Mouse (Mus musculus) left cerebral cortex, postnatal 14 days (tissue): ENCODE results near the gene Col25a1. TPM values are rescaled to one million over a fixed set of nuclear protein-coding genes. Genes with fewer than 3 reads are reported as not detected.
A peak's percentile ranks its signal among the peaks of the same experiment; 100 is the strongest.

Experiments used
- DNase-seq, 2 experiments: peaks; one replicate each; pipeline ENCODE4 v3.0.0; 2021 to 2022; ENCODE audit warnings: low spot score in 2 of 2, mixed read lengths in 1 of 2
- intact Hi-C: fragments of 180-260 bp; cut with DNase I; formaldehyde crosslinking; loops from one replicate; pipeline ENCODE4 v1.15.1; 2025
- total RNA-seq, 2 experiments: library from RNA; stranded (reverse); gene quantifications; 2 replicates each; pipeline ENCODE4 v1.2.3; 2021

Gene Col25a1
- total RNA-seq, 2 experiments from 2014 or later, result 26.4 to 32.3 TPM

DNA sequence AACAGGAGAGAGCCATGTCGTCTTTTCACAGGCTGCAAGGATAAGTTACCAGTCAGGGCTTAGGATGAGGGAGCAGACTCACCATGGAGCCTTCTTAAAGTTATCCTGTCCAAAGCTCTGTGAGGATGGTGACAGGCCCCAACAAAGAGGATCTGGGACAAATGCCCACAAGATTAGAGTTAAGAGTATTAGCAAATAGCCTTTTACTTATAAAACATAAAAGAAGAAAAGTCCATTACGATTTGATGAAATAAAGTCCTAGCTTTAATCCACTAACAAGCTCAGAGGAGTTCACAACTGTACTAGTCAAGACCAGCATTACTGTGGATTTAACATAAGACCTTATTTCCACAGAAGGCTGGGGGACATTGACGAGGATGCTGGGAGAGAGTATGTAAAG lies 26.2 kb downstream of the Col25a1 start:
- intact Hi-C loops, result no loop called here
- DNase-seq, result no peak

DNA sequence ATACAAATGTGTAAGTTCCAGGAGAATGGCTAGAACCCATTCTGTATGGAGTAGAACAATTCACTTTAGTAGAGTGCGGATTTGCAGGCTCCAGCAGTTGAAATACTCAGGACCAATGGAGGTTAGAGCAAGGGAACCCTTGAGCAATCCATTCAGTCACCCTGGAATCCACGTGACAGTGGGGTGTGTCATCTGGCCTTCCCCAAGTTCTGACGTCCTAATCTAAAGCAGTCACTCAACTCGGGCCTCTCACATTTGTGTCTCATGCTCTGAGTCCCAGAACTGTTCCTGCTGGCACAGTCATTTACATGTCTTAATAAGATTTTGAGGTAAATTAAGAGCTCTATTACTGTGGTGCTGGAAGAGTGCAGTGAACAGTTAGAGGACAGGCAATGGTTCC lies 28.6 kb downstream of the Col25a1 start:
- intact Hi-C loops, result no loop called here
- DNase-seq, result no peak

DNA sequence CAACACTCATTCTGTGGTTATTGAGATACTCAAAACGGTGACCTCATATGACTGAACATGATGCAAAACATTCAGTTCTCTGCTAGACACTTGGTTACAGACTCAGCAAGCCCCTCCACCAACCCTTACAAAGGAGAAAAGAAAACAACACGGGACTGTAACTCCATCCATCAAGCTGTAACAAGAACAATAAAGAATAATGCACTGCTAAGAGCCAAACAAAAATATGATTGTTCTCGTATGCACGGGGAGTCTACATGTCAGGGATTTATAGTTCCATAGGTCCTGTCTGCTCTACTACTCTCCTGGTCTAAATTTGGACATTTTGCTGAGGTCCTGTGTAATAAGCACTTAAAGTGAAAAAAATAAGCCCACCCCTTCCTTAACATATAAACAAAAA lies 29.6 kb downstream of the Col25a1 start:
- intact Hi-C loops, result no loop called here

DNA sequence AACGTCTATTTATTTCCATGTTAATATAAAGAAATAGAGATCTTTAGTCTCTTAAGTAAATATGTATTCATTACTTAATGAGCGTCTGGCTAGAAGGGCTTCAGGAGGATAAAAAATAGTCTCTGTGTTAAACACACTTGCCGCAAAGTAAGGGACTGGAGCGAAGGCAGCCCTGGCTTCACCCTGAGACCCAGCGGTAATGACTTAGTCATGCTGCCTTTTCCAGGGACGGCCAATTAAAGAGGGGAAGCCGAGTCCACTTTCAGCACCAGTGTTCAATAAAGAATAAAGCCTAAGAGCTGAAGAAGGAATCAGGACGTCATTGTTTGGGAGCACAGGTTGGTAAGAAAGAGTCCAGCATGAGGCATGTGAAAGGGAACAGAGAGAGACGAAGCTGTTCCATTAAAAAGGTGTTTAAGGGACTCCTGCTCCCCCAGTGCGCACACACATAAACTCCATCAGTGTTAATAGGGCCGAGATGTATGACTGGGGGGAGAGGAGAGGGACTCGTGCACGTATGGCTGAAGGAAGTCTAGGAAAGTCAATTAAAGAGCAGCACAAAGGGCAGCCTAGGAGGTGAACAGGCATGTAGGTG lies 30.1 kb downstream of the Col25a1 start:
- intact Hi-C loops, result no loop called here
- no peak for DNase-seq

More for the DNA sequence above, 29.6 kb downstream of the Col25a1 start:
- DNase-seq, result no peak

DNA sequence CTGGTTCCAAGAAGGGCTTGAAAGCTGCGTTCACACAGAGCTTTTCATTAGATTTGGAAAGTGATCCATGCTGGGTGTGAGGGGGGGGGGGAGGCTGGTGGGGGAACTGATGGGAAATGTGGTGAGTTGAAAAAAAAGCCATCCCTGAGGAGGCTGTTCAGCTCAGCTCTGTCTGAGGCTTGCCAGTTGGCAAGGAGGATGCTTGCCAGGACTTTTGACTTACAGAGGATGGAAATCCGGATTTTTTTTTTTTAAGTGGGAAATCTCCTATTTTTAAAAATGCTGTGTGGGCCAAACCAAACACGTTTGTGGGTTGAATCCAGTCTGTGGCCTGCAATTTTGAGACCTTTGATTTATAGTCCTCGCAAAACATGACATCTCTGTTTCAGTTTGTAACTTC lies 35.6 kb downstream of the Col25a1 start:
- no peak for DNase-seq
- intact Hi-C loops, result no loop called here

DNA sequence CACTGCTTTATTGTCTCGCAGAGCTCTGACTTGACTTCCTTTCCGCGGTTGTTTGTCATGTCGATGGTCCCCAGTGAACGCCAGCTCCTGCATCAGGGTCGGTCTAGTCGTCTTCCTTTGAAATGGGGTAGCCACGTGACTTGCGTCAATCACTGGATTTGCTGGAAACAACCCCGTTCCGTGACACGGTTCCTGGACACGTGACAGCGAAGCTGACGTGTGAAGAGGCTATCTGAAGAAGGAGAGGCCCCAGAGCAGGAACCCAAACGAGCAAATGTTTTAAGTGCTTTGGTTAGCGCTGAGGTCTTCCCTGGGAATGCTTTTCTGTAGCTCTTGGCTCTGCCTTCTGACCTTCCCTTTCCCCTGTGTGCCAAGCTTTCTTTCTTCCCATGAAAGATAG lies 41.5 kb downstream of the Col25a1 start:
- intact Hi-C loops, result no loop called here
- DNase-seq, result no peak

DNA sequence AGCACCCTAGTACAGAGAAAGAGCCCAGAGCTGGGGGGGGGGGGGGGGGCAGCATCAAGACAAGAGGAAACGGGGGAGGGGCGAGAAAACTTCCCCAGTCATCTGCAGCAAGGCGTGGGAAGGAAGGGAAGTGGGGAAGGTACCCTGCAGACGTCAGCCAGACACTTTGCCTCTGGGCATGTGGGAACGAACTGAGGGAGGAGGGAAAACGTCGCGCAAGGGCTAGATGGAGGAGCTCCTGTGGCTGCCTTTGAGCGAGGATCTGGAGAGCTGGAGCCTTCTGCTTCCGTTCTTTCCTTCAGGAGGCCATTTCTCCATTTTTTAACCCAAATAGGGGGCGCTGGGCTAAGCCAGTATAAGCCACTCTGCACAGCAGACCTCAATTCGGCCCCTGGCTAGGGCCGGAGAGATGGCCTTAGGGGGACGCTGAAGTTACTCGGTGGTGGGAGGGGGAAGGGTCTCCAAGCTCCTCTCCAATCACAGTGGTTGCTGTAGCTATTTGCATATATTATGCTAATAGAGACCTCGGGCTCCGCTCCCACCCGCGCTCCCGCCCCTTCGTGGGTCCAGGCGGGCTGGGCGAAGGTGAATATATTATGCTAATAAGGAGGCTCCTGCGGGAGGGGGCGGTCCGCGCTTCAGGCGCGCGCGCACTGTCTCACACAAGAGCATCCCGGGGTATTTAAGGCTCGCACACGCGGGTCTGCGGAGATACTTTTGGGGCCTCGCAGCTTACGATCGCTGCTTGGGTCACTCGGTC lies 49.1 kb downstream of the Col25a1 start:
- peak; percentile 79 to 80 for DNase-seq
- intact Hi-C loops, result loop anchor here (2.0 to 5.0 kb wide), 2 partner anchors 394 to 512 kb away; no protein-coding TSS in a partner anchor

DNA sequence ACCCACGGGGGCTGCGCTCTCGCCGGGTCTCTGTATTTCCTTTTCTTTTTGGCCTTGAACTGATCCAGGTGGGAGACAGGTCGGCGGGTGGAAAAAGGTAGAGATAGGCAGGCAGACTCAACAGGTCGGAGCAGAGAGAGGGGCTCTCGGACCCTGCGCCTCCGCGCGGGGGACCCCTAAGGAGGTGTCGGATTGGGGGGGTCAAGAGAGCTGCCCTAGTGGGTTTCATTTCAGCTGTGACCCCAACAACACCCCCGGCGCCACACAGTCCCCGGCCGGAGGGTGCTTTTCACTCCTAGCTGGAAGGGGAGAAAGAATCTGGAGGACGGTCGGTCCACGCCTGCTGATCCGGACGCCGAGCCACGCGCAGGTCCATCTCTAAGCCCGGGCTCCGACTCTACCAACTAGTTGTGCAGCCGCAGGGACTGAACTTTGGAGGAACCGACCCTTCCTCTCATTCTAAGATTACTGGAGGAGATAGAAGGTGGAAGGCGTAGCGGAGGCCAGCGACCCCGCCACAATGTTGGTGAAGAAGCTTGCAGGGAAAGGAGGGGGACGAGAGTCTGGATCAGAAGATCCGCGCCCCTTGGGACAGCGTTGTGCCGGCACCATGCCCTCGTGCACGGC lies 49.8 kb downstream of the Col25a1 start:
- peak in 1 of 2 experiments; percentile 12 for DNase-seq
- intact Hi-C loops, result loop anchor here (2.0 to 5.0 kb wide), 2 partner anchors 394 to 511 kb away; no protein-coding TSS in a partner anchor

DNA sequence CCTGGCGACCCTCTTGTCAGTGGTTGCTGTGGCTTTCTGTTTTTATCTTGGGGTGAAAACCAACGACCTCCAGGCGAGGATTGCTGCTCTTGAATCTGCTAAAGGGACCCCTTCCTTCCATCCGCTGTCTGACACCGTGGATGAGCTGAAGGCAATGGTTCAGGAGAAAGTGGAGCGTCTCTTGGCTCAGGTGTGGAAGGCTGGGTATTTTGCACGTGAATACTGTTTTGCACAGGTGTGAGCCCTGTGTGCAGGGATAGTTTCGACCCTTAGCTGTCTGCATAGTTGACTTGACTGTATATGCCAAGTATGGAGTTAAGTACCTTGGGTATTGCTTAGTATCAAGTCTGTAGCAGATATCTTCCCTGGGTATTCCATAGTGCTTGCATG lies 50.3 kb downstream of the Col25a1 start:
- intact Hi-C loops, result loop anchor here (2.0 to 5.0 kb wide), 2 partner anchors 393 to 511 kb away; no protein-coding TSS in a partner anchor
- DNase-seq, result no peak

DNA sequence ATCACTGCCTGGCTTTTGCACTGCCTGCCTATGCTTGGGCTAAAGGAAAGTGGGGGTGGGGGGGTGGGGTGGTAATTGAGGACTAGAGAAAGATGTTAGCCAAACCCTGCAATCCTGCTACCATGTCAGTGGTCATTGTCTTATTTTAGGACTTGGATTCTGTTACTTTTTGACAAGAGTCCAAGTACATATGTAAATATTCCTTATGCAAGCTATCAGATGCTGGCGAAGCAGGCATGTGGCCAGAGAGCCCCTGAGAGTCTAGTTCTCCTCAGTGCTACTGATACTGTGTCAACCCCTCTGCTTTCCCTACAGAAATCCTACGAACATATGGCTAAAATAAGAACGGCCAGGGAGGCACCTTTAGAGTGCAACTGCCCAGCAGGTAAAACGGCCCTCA lies 51.1 kb downstream of the Col25a1 start:
- intact Hi-C loops, result loop anchor here (5.0 kb wide), 1 partner anchor 510 kb away; no protein-coding TSS in a partner anchor
- no peak for DNase-seq

DNA sequence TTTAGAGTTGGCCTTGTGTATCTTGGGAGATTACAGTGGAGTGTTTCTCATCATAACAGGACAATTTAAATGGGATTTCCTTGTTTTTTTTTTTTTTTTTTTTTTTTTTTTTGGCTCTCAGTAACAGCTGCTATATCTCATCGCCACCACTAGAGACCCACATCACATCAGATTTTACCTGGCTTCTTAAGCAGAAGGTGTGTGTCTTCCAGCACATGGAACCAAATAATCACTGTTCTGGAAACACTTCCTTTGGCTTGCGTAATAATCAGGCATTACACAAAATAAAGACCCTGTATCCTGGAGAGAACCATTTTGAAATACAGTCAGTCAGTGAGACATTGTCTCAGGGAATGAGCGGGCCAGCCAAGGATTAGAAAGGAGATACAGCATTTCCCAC lies 53.8 kb downstream of the Col25a1 start:
- DNase-seq, result peak in 1 of 2 experiments; percentile 18
- intact Hi-C loops, result no loop called here

DNA sequence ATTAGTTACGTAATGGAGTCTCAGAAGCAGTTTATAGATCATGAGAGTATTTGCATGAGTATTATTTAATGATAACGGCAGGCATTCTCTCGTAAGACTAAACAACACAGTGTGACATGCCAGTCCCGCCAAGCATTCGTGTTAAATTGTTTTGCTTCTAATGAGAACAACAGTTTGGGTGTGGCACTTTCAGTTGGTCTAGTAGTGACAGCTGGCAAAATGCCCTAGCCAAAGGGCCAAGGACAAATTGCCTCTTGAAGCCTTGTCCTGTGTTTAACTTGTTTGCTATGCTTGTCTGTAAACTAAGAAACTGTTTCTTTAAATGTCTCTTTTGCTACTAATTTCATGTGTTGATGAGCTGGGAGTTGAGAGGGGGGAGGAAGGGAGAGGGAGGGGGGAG lies 56.3 kb downstream of the Col25a1 start:
- DNase-seq, result no peak
- intact Hi-C loops, result no loop called here

DNA sequence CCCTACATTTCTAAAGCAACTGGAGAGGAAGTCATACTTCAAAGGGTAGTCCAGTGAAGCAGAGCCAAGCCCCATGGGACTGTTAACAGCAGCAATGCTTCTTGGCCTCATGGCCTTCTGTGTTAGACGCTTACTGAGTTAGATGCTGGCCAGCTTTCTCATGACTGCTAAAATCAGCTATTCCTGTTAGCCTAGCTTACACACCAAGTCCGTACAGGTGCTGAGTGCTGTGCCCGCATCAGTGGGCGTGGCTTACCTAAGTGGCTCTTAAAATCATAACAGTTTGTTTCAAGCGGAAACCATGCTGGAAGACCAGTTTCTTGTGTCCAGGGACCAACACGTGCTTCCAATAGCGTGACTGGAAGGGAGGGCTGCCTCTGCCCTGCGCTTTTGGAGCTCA lies 62.1 kb downstream of the Col25a1 start:
- no peak for DNase-seq

DNA sequence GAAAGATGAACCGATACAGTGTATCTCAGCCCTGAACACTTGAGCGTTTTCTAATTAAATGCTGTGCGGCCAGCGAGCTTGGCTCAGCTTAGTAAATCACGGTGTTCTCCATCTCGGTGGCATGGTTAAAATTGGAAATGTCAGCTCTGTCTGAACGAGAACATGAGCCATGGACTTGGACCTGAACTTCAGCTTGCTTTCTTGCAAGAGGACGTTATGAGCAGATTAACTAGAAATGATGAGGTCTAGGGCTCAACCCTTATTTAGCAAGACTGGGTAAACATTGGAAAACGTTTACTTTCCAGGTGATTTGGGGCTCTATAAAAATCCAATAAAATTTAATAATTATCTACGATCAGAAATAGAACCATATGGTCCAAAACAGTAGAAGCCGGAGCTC lies 83.3 kb downstream of the Col25a1 start:
- DNase-seq, result no peak
- intact Hi-C loops, result no loop called here

More for the DNA sequence above, 62.1 kb downstream of the Col25a1 start:
- intact Hi-C loops, result no loop called here

DNA sequence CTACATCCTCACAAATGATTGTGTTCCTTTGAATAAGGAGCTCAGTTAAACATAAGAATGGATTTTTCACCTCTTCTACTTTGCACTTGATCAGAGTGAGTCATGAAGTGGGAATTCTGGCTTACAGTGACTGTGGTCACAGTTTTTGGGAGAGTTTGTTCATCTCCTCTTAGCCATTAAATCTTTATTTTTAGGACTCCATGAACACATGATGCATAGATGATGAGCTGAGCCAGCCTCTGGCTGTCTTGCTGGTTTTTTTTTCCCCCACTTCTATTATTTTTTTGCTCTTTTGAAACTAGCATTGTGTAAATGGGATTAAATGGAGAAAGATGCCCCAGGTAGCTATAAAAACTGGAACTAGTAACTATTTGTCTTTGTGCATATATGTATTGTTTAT lies 84.8 kb downstream of the Col25a1 start:
- DNase-seq, result no peak
- intact Hi-C loops, result no loop called here

DNA sequence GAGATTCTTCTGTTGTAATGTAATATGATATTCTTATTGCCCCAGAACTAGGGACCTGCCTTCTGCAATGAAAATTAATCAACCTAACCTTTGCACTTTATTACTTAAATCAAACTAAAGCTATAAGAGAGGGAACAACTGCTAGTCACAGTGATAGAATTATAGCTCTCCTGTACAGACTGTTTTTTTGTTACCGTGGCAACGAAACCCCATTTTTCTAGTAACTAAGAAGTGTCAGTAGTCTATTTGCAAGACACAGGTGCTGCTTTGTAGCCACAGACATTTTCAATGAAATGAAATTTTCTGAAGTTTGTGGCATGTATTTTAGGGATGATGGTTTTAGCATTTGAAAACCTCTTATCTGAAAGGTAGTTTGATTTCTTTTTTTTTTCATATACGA lies 85.3 kb downstream of the Col25a1 start:
- intact Hi-C loops, result no loop called here

DNA sequence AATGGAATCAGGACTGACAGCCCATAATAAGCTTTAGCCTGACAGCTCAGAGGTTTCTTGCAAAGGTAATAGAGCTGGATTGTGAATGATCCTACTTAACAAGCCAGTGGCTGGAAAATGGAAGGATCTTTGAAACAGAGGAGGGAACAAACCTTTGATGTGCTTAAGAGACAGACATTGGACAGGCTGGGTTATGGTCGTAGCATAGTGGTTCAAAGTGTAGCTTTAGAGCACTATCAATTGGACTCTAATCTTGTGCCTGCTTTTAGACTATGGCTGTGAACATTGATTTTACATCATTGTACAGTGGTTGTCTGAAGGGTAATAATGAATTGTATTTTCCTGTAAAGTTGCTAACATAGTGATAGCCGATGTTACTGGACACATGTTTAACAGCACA lies 86.4 kb downstream of the Col25a1 start:
- intact Hi-C loops, result no loop called here

More for the DNA sequence above, 85.3 kb downstream of the Col25a1 start:
- DNase-seq, result no peak

DNA sequence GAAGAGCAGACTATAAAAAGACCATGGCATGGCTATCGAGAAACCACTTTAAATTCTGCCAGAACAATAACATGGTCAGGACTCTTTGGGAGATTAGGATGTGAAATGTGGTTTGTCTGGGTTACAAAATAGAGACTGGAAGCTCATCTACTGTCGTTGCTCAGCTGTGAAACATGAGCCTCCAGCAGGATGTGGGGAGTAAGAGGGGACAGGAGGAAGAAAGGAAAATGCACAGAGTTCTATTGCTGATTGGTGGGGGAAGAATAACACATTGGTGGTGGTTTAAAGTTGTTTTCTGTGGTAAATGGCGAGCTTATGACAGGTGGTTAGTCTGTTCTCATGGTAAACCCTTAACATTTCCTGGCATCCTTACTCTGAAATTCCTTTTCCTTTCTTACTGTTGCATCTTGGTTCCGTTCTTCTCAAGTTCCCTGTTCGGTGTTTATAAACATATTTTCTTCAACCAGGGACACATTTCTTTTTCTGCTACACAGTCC lies 87.0 kb downstream of the Col25a1 start:
- DNase-seq, result no peak
- intact Hi-C loops, result no loop called here

More for the DNA sequence above, 86.4 kb downstream of the Col25a1 start:
- DNase-seq, result no peak

DNA sequence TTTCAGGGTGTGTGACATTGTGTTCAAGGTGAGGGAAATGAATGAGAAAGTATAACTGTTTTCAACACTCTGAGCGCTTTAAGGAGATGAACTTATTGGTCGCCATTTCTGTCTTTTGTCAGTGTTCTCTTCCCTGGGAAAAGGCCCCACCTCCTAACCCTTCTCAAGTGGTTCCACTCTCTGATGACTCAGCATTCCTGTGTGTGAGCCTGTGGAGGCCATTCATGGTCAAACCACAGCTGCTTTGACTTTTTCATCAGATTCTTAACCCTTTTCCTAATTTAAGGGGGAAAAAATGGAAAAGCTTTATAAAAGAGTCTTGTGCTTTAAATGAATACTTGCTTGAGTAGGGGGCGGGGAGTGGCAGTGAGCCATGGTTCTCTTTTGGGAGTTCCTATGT lies 89.5 kb downstream of the Col25a1 start:
- no peak for DNase-seq
- intact Hi-C loops, result no loop called here

DNA sequence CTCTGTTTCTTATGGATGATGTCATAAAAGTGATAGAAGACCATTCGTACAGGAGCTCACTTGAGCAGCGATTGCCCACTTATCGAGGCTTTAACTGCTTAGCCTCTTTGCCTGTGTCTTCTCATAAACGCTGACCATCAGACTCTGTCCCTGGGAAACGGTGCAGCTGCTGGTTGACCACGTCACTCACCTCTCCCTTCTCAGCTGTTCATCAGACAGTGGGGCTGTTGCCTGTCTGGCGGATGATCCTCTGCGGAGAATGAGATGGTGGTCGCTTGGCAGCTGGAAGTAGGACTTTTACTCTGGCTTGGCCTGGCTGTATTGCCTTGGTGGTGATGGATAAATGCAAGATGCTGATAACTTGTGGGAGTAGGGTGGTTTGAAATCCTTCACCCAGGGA lies 96.9 kb downstream of the Col25a1 start:
- DNase-seq, result no peak
- intact Hi-C loops, result no loop called here
